Mouse (Mus musculus): ENCODE data around the gene Fam216b.

The Fam216b gene

GRCm38 (mm10) chr14:78043079-78043478 is 45.7 kb downstream of the Fam216b start:
- DNase-seq (ENCODE audit: low read depth, low spot score), result no peak

DNA sequence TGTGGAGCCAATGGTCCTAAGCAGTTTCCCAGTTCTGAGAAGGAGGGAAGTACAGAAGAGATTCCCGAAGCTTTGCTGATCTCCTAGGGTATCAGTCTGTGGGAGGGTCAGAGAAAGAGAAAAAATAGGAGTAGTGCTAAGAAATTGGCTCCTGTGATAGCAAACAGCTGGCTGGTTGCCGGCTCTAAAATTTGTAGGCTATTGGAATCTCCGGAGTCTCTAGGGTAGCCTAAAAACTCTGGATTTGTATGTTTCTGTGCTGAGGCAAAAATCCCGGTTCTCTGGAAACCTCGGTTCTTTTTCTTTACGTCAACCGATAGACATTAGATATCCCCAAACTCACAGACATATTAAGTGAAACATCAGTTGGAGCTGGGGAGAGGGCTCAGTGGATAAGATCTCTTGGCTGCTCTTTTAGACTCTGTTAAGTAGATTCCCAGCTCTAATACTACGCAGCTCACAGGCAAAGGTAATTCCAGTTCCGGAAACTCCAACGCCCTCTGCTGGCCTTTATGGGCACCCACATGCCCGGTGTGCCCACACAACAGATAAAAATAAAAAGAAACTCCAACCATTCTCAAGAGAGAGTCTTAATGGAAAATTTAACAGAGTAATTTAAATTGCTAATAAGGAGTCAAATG is 46.8 kb downstream of the Fam216b start:
- DNase-seq (ENCODE audit: low read depth, low spot score), result no peak

- DNase-seq (ENCODE audit: low read depth, low spot score), result no peak
These were observed 48.2 kb downstream of the Fam216b start for GRCm38 (mm10) chr14:78040643-78041042.

- no peak for DNase-seq (ENCODE audit: low read depth, low spot score)
These were observed 49.9 kb downstream of the Fam216b start for GRCm38 (mm10) chr14:78038876-78039275.

Measured in retina, adult 2 months (tissue).